ENCODE assay signal across 8 mouse cellular contexts in genomic region chr19:43959162-43959561, GRCm38 (mm10). TPM values are rescaled to one million over a fixed set of nuclear protein-coding genes. Genes with fewer than 3 reads are reported as not detected.
DNase-seq lines count a peak whose midpoint lies in the region; ATAC-seq lines count a peak whose summit lies in the region.

No protein-coding gene starts in this region.

- no peak overlapping the region for H3K9ac ChIP-seq in forebrain, embryonic 11.5 days (ENCODE audit: low read length)
- no peak overlapping the region for H3K9ac ChIP-seq in forebrain, embryonic 16.5 days (replicated peaks; ENCODE audit: low read depth, low read length)
- no peak overlapping the region for H3K9ac ChIP-seq in forebrain, embryonic 13.5 days

- H3K4me2 ChIP-seq in forebrain, embryonic 11.5 days (ENCODE audit: low read depth, low read length, severe bottlenecking), result no peak overlapping the region
- no peak overlapping the region for H3K4me2 ChIP-seq in forebrain, embryonic 16.5 days (ENCODE audit: low read length)
- H3K4me2 ChIP-seq in forebrain, embryonic 13.5 days, result no peak overlapping the region

- no peak overlapping the region for H3K4me3 ChIP-seq in forebrain, embryonic 11.5 days (ENCODE audit: low read depth, low read length)
- no peak overlapping the region for H3K4me3 ChIP-seq in forebrain, embryonic 16.5 days (replicated peaks; ENCODE audit: low read length)
- H3K4me3 ChIP-seq in forebrain, embryonic 13.5 days, result no peak overlapping the region

- 36% methylated on average over 2 of the region's 2 CpGs for WGBS in forebrain, embryonic 11.5 days
- 21% methylated on average over 2 of the region's 2 CpGs for WGBS in forebrain, embryonic 16.5 days
- 27% methylated on average over 2 of the region's 2 CpGs for WGBS in forebrain, embryonic 13.5 days

- H3K27me3 ChIP-seq in forebrain, embryonic 11.5 days (ENCODE audit: control insufficient read depth, insufficient read depth, low read length), result no peaks in the 10 kb centered on the region
- H3K27me3 ChIP-seq in forebrain, embryonic 16.5 days (replicated peaks; ENCODE audit: control insufficient read depth, insufficient read depth, low read length), result no peaks in the 10 kb centered on the region
- no peaks in the 10 kb centered on the region for H3K27me3 ChIP-seq in forebrain, embryonic 13.5 days

- no peaks in the 10 kb centered on the region for H3K36me3 ChIP-seq in forebrain, embryonic 11.5 days (ENCODE audit: control insufficient read depth, insufficient read depth, low read length)
- H3K36me3 ChIP-seq in forebrain, embryonic 16.5 days (ENCODE audit: control insufficient read depth, insufficient read depth), result no peaks in the 10 kb centered on the region
- no peaks in the 10 kb centered on the region for H3K36me3 ChIP-seq in forebrain, embryonic 13.5 days (ENCODE audit: poor library complexity, severe bottlenecking)

- no peaks in the 10 kb centered on the region; the same call in 1 of the 2 replicates for H3K9me3 ChIP-seq in forebrain, embryonic 11.5 days (ENCODE audit: control insufficient read depth, low read length)
- H3K9me3 ChIP-seq in forebrain, embryonic 16.5 days (ENCODE audit: control insufficient read depth, low read length), result no peaks in the 10 kb centered on the region
- H3K9me3 ChIP-seq in forebrain, embryonic 13.5 days (replicated peaks), result no peaks in the 10 kb centered on the region

- H3K4me1 ChIP-seq in forebrain, embryonic 11.5 days (replicated peaks; ENCODE audit: control insufficient read depth, insufficient read depth, low read length), result no peaks in the 10 kb centered on the region
- no peaks in the 10 kb centered on the region for H3K4me1 ChIP-seq in forebrain, embryonic 16.5 days (replicated peaks; ENCODE audit: control insufficient read depth, insufficient read depth, low read length)
- H3K4me1 ChIP-seq in forebrain, embryonic 13.5 days, result no peaks in the 10 kb centered on the region

- no peak overlapping the region for H3K27ac ChIP-seq in forebrain, embryonic 11.5 days (ENCODE audit: low read depth, low read length)
- no peak overlapping the region for H3K27ac ChIP-seq in forebrain, embryonic 16.5 days (ENCODE audit: low read length)
- no peak overlapping the region for H3K27ac ChIP-seq in forebrain, embryonic 13.5 days

- no peak for ATAC-seq in forebrain, embryonic 11.5 days (replicated peaks; ENCODE audit: low FRiP score)
- ATAC-seq in forebrain, embryonic 16.5 days, result no peak
- peak; percentile 53; the same call in 1 of the 2 replicates for ATAC-seq in forebrain, embryonic 13.5 days

- peak; percentile 89 for DNase-seq in forebrain, embryonic 11.5 days (ENCODE audit: low spot score)
- DNase-seq in c-Kit-positive CD71-negative TER-119-negative erythroid progenitor cells, embryonic 14.5 days (ENCODE audit: low read depth), result peak; percentile 65
- peak; percentile 74 for DNase-seq in induced T-regulatory cell, adult 2 months (ENCODE audit: low read depth)
- DNase-seq in left cerebral cortex, adult 18-20 months (ENCODE audit: low spot score in 2 of 2), result peak; percentile 69 to 80
- peak; percentile 75 for DNase-seq in mesoderm, embryonic 11.5 days (ENCODE audit: low read depth, low spot score)
- peak; percentile 59 to 87 for DNase-seq in spleen, postnatal 4 days (ENCODE audit: low spot score in 2 of 2)

RNA-seq across cellular contexts. Expression of gene Dnmbp, which starts 19.2 kb away (rescaled TPM):
- 17.8 TPM in 2 replicates for polyA plus RNA-seq in forebrain, embryonic 11.5 days (2014; fragmentation: Nextera tagmentation; extraction: Ambion mirVana)
- polyA plus RNA-seq in forebrain, embryonic 16.5 days (2015; fragmentation: Nextera tagmentation; extraction: Ambion mirVana), result 7.3 and 8.3 TPM in 2 replicates
- 11.6 and 12.4 TPM in 2 replicates for polyA plus RNA-seq in forebrain, embryonic 13.5 days (2015; fragmentation: Nextera tagmentation; extraction: Ambion mirVana)
- 10 to 100 TPM; 14.3 TPM for total RNA-seq in left cerebral cortex, adult 18-20 months (2021)

RNA-seq across cellular contexts. Expression of gene Cpn1, which starts 27.2 kb away (rescaled TPM):
- polyA plus RNA-seq in forebrain, embryonic 11.5 days (2014; fragmentation: Nextera tagmentation; extraction: Ambion mirVana), result 0.09 TPM in 1 of 2 replicates, not detected in the other
- polyA plus RNA-seq in forebrain, embryonic 16.5 days (2015; fragmentation: Nextera tagmentation; extraction: Ambion mirVana), result 0.21 and 0.39 TPM in 2 replicates
- polyA plus RNA-seq in forebrain, embryonic 13.5 days (2015; fragmentation: Nextera tagmentation; extraction: Ambion mirVana), result 0.32 and 0.37 TPM in 2 replicates
- total RNA-seq in left cerebral cortex, adult 18-20 months (2021), result under 1 TPM; 0.19 to 0.40 TPM
